Mouse (Mus musculus) G1E (cell line): Measurements from ENCODE around the gene Tspyl4.

Source experiments
- CTCF ChIP-seq: IDR thresholded peaks from 2 replicates; pipeline ENCODE4 v1.5.1; 2012; ENCODE audit warnings: low read depth, low read length, inconsistent platforms, mixed read lengths
- GATA1 ChIP-seq: IDR thresholded peaks from 2 replicates; pipeline ENCODE4 v1.6.1; 2012; ENCODE audit warnings: borderline replicate concordance, low read length, inconsistent platforms, mixed read lengths

DNA sequence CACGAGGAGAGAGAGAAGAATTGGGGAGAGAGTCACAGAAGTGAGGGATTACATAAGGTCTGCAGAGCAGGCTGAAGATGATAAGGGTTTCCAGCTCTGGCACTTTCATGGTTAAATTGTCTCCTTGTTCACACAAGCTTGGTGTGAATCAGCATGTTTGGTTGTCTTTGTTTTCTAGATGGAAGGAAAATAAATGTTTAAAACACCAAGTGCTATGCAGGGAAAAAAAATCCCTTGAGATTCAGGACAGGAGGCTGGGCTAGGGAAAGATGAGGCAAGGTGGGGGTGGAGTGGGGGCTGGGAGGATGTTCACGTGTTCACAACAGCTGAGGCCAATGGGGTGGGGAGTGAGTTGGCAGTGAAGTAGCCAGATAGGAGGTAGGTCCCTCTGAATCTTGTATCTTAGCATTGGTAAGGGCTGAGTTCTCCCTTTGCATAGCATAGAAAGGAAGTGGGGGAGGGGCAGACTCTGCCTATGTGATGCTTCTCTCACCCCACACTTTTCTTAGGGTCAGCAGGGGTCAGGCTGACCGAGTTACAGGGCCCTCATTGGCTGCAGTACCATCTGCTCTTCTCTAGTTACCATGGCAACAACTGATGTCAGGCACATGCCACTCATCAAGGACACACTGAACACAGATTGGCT, 19.5 kb downstream of the Tspyl4 start:
- no peak for TF ChIP-seq CTCF
- no peak for TF ChIP-seq GATA1
